Mouse (Mus musculus): ENCODE data around the gene Gm49392. TPM values are rescaled to one million over a fixed set of nuclear protein-coding genes. Genes with fewer than 3 reads are reported as not detected.

Gm49392 gene
- polyA plus RNA-seq (2012; ENCODE audit: low replicate concordance): not detected in 2 replicates

GRCm38 (mm10) chr13:60896794-60897193 is at the start of gene Gm49392:
Gm49392 (minus strand) TSS chr13:60896894.

GRCm38 (mm10) chr13:60941884-60942283 is 45.2 kb upstream of the Gm49392 start, which contains the start of gene Tpbpa:
Tpbpa (minus strand) TSS chr13:60941984.

GRCm38 (mm10) chr13:60936500-60936901 is 39.8 kb upstream of the Gm49392 start, which contains the start of the genes Gm49391 and Ctla2a:
Gm49391 (minus strand) TSS chr13:60936571.
Ctla2a (minus strand) TSS chr13:60936625.

GRCm38 (mm10) chr13:60935490-60935889 is 38.8 kb upstream of the Gm49392 start, which contains the start of gene Gm49393:
Gm49393 (minus strand) TSS chr13:60935590.

GRCm38 (mm10) chr13:60904780-60905179 is 8.1 kb upstream of the Gm49392 start, which contains the start of gene Tpbpb:
Tpbpb (minus strand) TSS chr13:60904880.

GRCm38 (mm10) chr13:60897328-60897727 is 634 bp upstream of the Gm49392 start, which contains the start of gene Ctla2b:
Ctla2b (minus strand) TSS chr13:60897447.

GRCm38 (mm10) chr13:60864281-60864680 is 32.4 kb downstream of the Gm49392 start, which contains the start of gene 4930486L24Rik:
4930486L24Rik (minus strand) TSS chr13:60864475.

GRCm38 (mm10) chr13:60802749-60803148 is 93.9 kb downstream of the Gm49392 start, which contains the start of gene Ctsll3:
Ctsll3 (minus strand) TSS chr13:60802849.

Other genes with a start within 250 kb of the Gm49392 start
- not detected in 2 replicates for gene BC051665, start 110.5 kb downstream of the Gm49392 start, polyA plus RNA-seq (2012; ENCODE audit: low replicate concordance)
- gene Ctsll3, start 94.0 kb downstream of the Gm49392 start, polyA plus RNA-seq (2012; ENCODE audit: low replicate concordance): not detected in 2 replicates
- gene 4930486L24Rik, start 32.4 kb downstream of the Gm49392 start, polyA plus RNA-seq (2012; ENCODE audit: low replicate concordance): 0.20 TPM in 1 of 2 replicates, not detected in the other
- gene Ctla2b, start 553 bp upstream of the Gm49392 start, polyA plus RNA-seq (2012; ENCODE audit: low replicate concordance): not detected in 2 replicates
- gene Tpbpb, start 8.0 kb upstream of the Gm49392 start, polyA plus RNA-seq (2012; ENCODE audit: low replicate concordance): not detected in 2 replicates
- gene Gm49393, start 38.7 kb upstream of the Gm49392 start, polyA plus RNA-seq (2012; ENCODE audit: low replicate concordance): not detected in 2 replicates
- not detected in 2 replicates for gene Gm49391, start 39.7 kb upstream of the Gm49392 start, polyA plus RNA-seq (2012; ENCODE audit: low replicate concordance)
- 0.46 and 1.5 TPM in 2 replicates for gene Ctla2a, start 39.7 kb upstream of the Gm49392 start, polyA plus RNA-seq (2012; ENCODE audit: low replicate concordance)
- not detected in 2 replicates for gene Tpbpa, start 45.1 kb upstream of the Gm49392 start, polyA plus RNA-seq (2012; ENCODE audit: low replicate concordance)
- not detected in 2 replicates for gene Ctsj, start 109.1 kb upstream of the Gm49392 start, polyA plus RNA-seq (2012; ENCODE audit: low replicate concordance)
- not detected in 2 replicates for gene Ctsq, start 143.7 kb upstream of the Gm49392 start, polyA plus RNA-seq (2012; ENCODE audit: low replicate concordance)